Mouse (Mus musculus) bone marrow, adult 2 months (tissue): Measurements from ENCODE around the gene Gm10160. TPM values are rescaled to one million over a fixed set of nuclear protein-coding genes. Genes with fewer than 3 reads are reported as not detected.
A peak's percentile ranks its signal among the peaks of the same experiment; 100 is the strongest.

Experiments
- H3K27ac ChIP-seq: fragments of 200-500 bp; 2 replicates; pipeline ENCODE4 v1.5.1; 2012; ENCODE audit warnings: low read depth, mild to moderate bottlenecking, control low read depth, inconsistent platforms, low read length; ENCODE audit not compliant: control insufficient read depth, poor library complexity, insufficient read depth
- H3K4me1 ChIP-seq: fragments of 200-500 bp; 2 replicates; pipeline ENCODE4 v1.6.1; 2011; ENCODE audit warnings: low read length; ENCODE audit not compliant: control insufficient read depth, insufficient read depth
- H3K4me3 ChIP-seq: fragments of 200-500 bp; replicated peaks from 2 replicates; pipeline ENCODE3; 2011; ENCODE audit warnings: mild to moderate bottlenecking, low read depth, low read length, control low read depth; ENCODE audit not compliant: control insufficient read depth
- CTCF ChIP-seq: fragments of 200-500 bp; IDR thresholded peaks from 2 replicates; pipeline ENCODE4 v1.5.1; 2011; ENCODE audit warnings: low read length, control low read depth; ENCODE audit not compliant: control insufficient read depth, insufficient read depth
- POLR2A ChIP-seq: fragments of 200-500 bp; IDR thresholded peaks from 2 replicates; pipeline ENCODE4 v1.6.1; 2011; ENCODE audit warnings: low read depth, mild to moderate bottlenecking, control low read depth, low read length, borderline replicate concordance; ENCODE audit not compliant: control insufficient read depth
- WGBS: fragments of 180-500 bp; shearing (Covaris S2); methylation state at CpG from one replicate; pipeline ENCODE4 v1.1.7; 2018; 5-methylcytosine and 5-hydroxymethylcytosine counted together
- polyA plus RNA-seq: library from polyadenylated mRNA; stranded (reverse); fragments of >200 nt; gene quantifications from 2 replicates; pipeline ENCODE4 v1.2.4, GENCODE M21; 2011; ENCODE audit warnings: low replicate concordance; ENCODE audit not compliant: missing spikeins, insufficient read depth, insufficient read length

Gm10160 gene
- not detected in 2 replicates for polyA plus RNA-seq

GRCm38 (mm10) chr7:81855694-81856093, at the start of gene Gm10160:
Gene Gm10160, minus strand, starts transcription at chr7:81855794.
- Histone ChIP-seq H3K4me1 (peaks cover 15% of the 10 kb centered on the region), H3K4me3 (peak within 1 kb of the TSS; percentile 25), H3K27ac (peak within 1 kb of the TSS; percentile 35; the same call in 1 of the 2 replicates)
- WGBS, result 70% methylated on average over 1 of the region's 1 CpGs
- no peak for TF ChIP-seq CTCF
- no peak for TF ChIP-seq POLR2A

DNA sequence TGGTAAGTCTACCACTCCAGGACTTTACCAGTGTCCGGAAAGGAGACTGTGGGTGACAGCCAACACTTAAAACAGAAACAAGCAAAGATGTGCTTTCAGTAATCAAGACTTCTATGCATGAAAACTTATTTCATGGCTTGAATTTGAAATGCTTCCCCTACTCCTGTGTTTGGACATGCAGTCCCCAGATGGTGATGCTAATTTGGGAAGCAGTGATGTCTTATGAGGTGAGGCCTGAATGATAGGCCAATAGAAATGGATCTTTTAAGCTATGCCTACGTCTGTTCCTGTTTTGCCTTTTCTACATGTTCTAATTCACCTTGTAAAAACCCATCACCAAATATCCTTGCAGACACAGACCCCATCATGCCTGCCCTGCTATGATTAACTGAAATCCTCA, 49.3 kb upstream of the Gm10160 start:
- no peaks in the 10 kb centered on the region for H3K4me1 ChIP-seq
- H3K27ac ChIP-seq, result no peak overlapping the region
- TF ChIP-seq POLR2A, result no peak
- no peak for TF ChIP-seq CTCF
- WGBS, result 79% methylated on average over 2 of the region's 2 CpGs
- no peak overlapping the region for H3K4me3 ChIP-seq

- no peak overlapping the region for H3K27ac ChIP-seq
- TF ChIP-seq CTCF, result no peak
- no peak for TF ChIP-seq POLR2A
- WGBS, result 71% methylated on average over 4 of the region's 4 CpGs
These were observed 48.5 kb upstream of the Gm10160 start for GRCm38 (mm10) chr7:81904094-81904493.

GRCm38 (mm10) chr7:81899361-81899760, 43.8 kb upstream of the Gm10160 start:
- H3K27ac ChIP-seq, result no peak overlapping the region
- no peaks in the 10 kb centered on the region for H3K4me1 ChIP-seq
- TF ChIP-seq POLR2A, result no peak
- no peak for TF ChIP-seq CTCF
- 73% methylated on average over 11 of the region's 11 CpGs for WGBS
- H3K4me3 ChIP-seq, result no peak overlapping the region

More at GRCm38 (mm10) chr7:81904094-81904493, 48.5 kb upstream of the Gm10160 start:
- Histone ChIP-seq H3K4me1 (no peaks in the 10 kb centered on the region), H3K4me3 (no peak overlapping the region)

GRCm38 (mm10) chr7:81885128-81885527, 29.5 kb upstream of the Gm10160 start:
- no peak for TF ChIP-seq POLR2A
- TF ChIP-seq CTCF, result no peak
- H3K27ac ChIP-seq, result no peak overlapping the region
- H3K4me1 ChIP-seq, result no peaks in the 10 kb centered on the region
- WGBS, result 90% methylated on average over 4 of the region's 4 CpGs
- no peak overlapping the region for H3K4me3 ChIP-seq

DNA sequence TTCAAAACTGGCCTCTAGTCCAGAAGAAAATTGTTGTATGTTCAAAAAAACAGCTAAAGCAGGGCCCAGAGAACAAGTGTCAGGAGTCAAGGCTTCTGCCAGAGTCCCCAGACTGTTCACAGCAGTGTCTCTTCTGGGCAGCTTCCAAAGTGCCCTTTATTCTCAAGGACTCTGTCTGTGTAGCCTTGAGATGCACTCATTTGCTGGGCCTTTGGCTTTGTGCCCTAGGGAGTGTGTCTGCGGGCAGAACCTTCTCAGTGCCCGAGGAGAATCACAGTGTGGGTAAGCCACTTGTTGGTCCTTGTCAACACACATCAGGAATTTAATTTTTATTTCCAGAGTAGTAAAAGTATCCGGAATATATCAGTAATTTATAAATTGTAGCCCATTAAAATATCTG, 26.0 kb upstream of the Gm10160 start:
- TF ChIP-seq POLR2A, result no peak
- TF ChIP-seq CTCF, result no peak
- H3K27ac ChIP-seq, result no peak overlapping the region
- 72% methylated on average over 3 of the region's 3 CpGs for WGBS
- H3K4me3 ChIP-seq, result no peak overlapping the region
- no peaks in the 10 kb centered on the region for H3K4me1 ChIP-seq

DNA sequence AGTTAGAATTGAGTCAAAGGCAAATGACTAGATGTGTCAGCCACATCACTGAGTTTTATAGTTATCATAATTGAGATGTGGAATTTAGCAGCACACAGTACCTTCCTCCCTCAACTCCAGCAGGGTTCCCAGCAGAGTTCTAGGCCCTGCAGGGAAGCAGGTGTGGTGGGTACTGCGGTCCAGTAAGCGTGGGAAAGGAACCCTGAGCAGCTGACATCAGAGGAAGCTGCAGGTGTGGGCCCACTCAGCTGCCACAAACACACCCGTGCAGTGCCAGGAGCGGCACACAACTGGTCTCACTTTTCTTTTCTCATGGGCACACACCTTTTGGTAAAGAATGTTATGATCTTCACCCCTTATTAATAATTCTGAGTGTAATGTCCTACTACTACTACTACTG, 25.2 kb upstream of the Gm10160 start:
- TF ChIP-seq CTCF (no peak), POLR2A (no peak)
- Histone ChIP-seq H3K4me1 (no peaks in the 10 kb centered on the region), H3K27ac (no peak overlapping the region), H3K4me3 (no peak overlapping the region)
- 71% methylated on average over 4 of the region's 4 CpGs for WGBS

DNA sequence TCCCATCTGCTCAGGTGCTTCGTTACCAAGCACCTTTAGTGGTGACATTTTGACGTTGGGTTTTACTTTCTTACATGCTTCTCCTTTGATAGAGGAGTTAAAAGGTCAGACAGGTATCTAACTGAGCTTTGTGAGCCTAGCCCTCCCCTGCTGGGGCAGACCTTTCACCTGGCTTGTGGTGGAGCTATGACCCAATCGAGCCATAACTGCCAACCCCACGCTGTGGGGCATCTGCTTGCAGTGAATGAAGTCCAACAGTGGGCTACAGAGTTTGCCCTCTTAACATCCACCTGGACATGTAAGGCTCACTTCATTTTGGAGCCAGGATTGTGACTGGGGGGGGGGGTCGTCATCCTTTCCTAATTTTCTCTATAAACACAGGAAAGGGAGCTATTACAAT, 24.7 kb upstream of the Gm10160 start:
- no peak overlapping the region for H3K4me3 ChIP-seq
- no peaks in the 10 kb centered on the region for H3K4me1 ChIP-seq
- H3K27ac ChIP-seq, result no peak overlapping the region
- TF ChIP-seq POLR2A, result no peak
- TF ChIP-seq CTCF, result no peak
- whole genome bisulfite sequencing, result 72% methylated on average over 5 of the region's 5 CpGs

- Histone ChIP-seq H3K27ac (no peak overlapping the region), H3K4me3 (no peak overlapping the region), H3K4me1 (no peaks in the 10 kb centered on the region)
- WGBS, result 77% methylated on average over 9 of the region's 9 CpGs
- no peak for TF ChIP-seq CTCF
- no peak for TF ChIP-seq POLR2A
These were observed 19.8 kb upstream of the Gm10160 start for GRCm38 (mm10) chr7:81875372-81875771.

DNA sequence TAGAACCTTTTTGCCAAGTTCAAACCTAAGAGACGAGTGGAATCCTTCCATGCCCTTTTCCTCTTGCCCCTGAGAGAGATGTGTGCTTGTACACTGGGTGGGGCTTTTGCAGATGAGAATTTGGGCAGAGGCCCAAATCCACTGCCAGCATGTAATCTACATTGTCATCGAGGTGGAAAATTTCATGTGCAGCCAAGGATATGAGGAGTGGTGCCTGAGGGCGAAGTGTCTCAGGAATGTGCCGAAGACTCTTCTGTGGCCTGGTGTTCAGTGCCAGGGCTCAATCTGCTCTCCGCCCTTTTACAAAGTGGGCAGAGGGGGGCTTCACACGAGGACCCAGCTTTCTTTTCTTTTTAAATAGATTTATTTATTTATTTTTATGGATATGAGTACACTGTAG, 19.0 kb upstream of the Gm10160 start:
- no peak overlapping the region for H3K27ac ChIP-seq
- no peaks in the 10 kb centered on the region for H3K4me1 ChIP-seq
- WGBS, result 73% methylated on average over 6 of the region's 6 CpGs
- TF ChIP-seq POLR2A, result no peak
- TF ChIP-seq CTCF, result no peak
- no peak overlapping the region for H3K4me3 ChIP-seq
